Mouse (Mus musculus): ENCODE results near the gene Olfr641. TPM values are rescaled to one million over a fixed set of nuclear protein-coding genes. Genes with fewer than 3 reads are reported as not detected.

Gene Olfr641
- polyA plus RNA-seq, 2 experiments, result not detected

DNA sequence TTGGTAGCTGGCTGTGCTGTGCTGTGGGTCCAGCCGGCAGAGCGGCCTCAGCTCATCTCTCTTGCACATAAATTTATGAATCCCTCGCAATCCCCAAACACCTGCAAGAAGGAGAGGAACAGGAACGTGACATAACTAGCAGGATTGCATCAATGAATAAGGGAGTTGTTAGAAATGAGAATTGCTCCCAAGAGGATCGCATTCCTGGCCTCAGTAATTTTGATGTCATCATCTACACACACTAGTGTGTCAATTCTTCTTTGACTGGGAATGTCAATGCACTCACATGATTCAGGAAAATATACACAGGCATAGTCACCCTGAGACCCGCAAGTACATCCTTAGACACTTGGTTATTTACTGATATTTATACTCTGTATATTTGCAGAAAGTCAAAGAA, 9.8 kb upstream of the Olfr641 start, which contains the start of gene Olfr640:
Gene Olfr640 (minus strand): TSS at position 101 of the 400 bp plus-strand sequence.
- no peak within 1 kb of the TSS for H3K4me3 ChIP-seq (replicated peaks; ENCODE audit: low read length)
- WGBS, result 74% methylated on average over 6 of the region's 6 CpGs
- H3K36me3 ChIP-seq (ENCODE audit: control insufficient read depth, insufficient read depth, low read length), result no peaks in the 10 kb centered on the region
- DNase-seq (ENCODE audit: low spot score) (no peak), ATAC-seq (ENCODE audit: low FRiP score, low read depth) (no peak)
- no peaks in the 10 kb centered on the region for H3K9me3 ChIP-seq (ENCODE audit: control insufficient read depth, low read length)
- no peaks in the 10 kb centered on the region for H3K4me1 ChIP-seq (ENCODE audit: control insufficient read depth, insufficient read depth, low read length)
- H3K9ac ChIP-seq (ENCODE audit: low read depth, low read length, severe bottlenecking), result no peak within 1 kb of the TSS
- H3K27me3 ChIP-seq (ENCODE audit: control insufficient read depth, insufficient read depth, low read length), result no peaks in the 10 kb centered on the region
- TF ChIP-seq POLR2A (IDR thresholded peaks at IDR 0.05; ENCODE audit: borderline replicate concordance, extremely low read depth, insufficient read depth, insufficient read length), result no peak
- H3K27ac ChIP-seq (replicated peaks; ENCODE audit: low read depth, low read length), result no peak within 1 kb of the TSS
- H3K4me2 ChIP-seq (replicated peaks; ENCODE audit: low read depth, low read length, severe bottlenecking), result no peak within 1 kb of the TSS

DNA sequence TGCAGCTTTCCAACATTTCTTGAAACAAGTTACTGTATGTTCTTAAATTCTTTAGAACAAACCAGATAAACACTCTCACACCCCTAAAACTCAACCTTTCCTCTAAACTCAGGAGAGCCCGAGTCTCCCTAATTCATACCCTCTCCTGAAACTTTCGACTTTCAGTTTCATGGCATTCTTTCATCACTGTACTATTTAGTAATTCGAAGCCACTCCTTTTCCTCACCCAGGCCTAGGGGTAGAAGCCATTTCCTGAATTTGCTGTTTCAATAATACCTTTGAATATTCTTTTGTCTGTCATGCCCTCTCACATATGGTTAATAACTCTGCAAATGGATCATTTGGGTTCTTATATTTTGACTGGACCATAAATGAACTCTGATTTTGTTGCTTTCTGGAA, 8.3 kb upstream of the Olfr641 start:
- no peak overlapping the region for H3K27ac ChIP-seq (replicated peaks; ENCODE audit: low read depth, low read length)
- H3K4me2 ChIP-seq (replicated peaks; ENCODE audit: low read depth, low read length, severe bottlenecking), result no peak overlapping the region
- 74% methylated on average over 3 of the region's 3 CpGs for WGBS
- no peak for DNase-seq (ENCODE audit: low spot score)
- H3K36me3 ChIP-seq (ENCODE audit: control insufficient read depth, insufficient read depth, low read length), result no peaks in the 10 kb centered on the region
- no peaks in the 10 kb centered on the region for H3K9me3 ChIP-seq (ENCODE audit: control insufficient read depth, low read length)
- H3K27me3 ChIP-seq (ENCODE audit: control insufficient read depth, insufficient read depth, low read length), result no peaks in the 10 kb centered on the region
- TF ChIP-seq POLR2A (IDR thresholded peaks at IDR 0.05; ENCODE audit: borderline replicate concordance, extremely low read depth, insufficient read depth, insufficient read length), result no peak
- H3K4me3 ChIP-seq (replicated peaks; ENCODE audit: low read length), result no peak overlapping the region
- H3K4me1 ChIP-seq (ENCODE audit: control insufficient read depth, insufficient read depth, low read length), result no peaks in the 10 kb centered on the region
- no peak overlapping the region for H3K9ac ChIP-seq (ENCODE audit: low read depth, low read length, severe bottlenecking)
- ATAC-seq (ENCODE audit: low FRiP score, low read depth), result no peak

DNA sequence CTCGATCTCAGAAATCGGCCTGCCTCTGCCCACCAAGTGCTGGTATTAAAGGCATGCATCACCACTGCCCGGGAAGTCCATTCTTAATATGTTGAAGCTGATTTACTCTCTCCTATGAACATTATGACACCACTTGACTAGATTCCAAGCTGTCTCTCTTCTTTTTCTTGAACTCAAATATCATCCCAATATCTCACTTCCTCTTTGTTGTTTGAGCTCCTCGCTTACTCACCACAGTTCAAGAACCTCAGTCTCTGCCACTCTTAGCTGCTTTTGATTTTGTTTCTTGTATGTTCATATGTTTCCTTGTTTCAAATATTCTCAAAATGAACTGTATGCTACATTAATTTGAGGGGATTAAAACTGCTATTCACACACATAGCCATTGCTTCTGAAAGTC, 15.5 kb downstream of the Olfr641 start:
- no peak overlapping the region for H3K9ac ChIP-seq (ENCODE audit: low read depth, low read length, severe bottlenecking)
- TF ChIP-seq POLR2A (IDR thresholded peaks at IDR 0.05; ENCODE audit: borderline replicate concordance, extremely low read depth, insufficient read depth, insufficient read length), result no peak
- no peak overlapping the region for H3K4me3 ChIP-seq (replicated peaks; ENCODE audit: low read length)
- 86% methylated on average over 4 of the region's 4 CpGs for WGBS
- ATAC-seq (ENCODE audit: low FRiP score, low read depth) (no peak), DNase-seq (ENCODE audit: low spot score) (no peak)
- no peaks in the 10 kb centered on the region for H3K9me3 ChIP-seq (ENCODE audit: control insufficient read depth, low read length)
- H3K27me3 ChIP-seq (ENCODE audit: control insufficient read depth, insufficient read depth, low read length), result no peaks in the 10 kb centered on the region
- no peaks in the 10 kb centered on the region for H3K4me1 ChIP-seq (ENCODE audit: control insufficient read depth, insufficient read depth, low read length)
- H3K4me2 ChIP-seq (replicated peaks; ENCODE audit: low read depth, low read length, severe bottlenecking), result no peak overlapping the region
- no peaks in the 10 kb centered on the region for H3K36me3 ChIP-seq (ENCODE audit: control insufficient read depth, insufficient read depth, low read length)
- H3K27ac ChIP-seq (replicated peaks; ENCODE audit: low read depth, low read length), result no peak overlapping the region

DNA sequence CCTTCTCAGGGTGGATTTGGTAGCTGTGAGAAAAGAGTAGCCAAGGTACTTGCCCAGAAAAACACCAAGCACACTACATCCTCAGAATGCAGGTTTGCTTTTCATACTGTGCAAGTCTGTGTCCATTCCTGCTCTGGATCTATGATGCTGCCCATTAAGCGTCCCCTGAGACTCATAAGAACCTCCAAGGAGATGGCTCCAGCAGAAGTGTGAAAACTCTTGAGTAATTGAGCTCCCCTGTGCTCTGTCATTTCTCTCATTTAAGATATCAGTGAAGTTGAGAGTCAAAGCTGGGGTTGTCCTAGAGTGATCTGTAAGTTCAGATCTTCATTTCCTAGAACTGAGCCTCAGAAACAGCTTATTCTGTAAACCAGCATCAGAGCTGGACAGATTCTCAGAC, 17.3 kb downstream of the Olfr641 start, which contains the start of gene Olfr642:
Gene Olfr642 (minus strand): TSS at position 101 of the 400 bp plus-strand sequence.
- Histone ChIP-seq H3K36me3 (ENCODE audit: control insufficient read depth, insufficient read depth, low read length) (no peaks in the 10 kb centered on the region), H3K4me3 (replicated peaks; ENCODE audit: low read length) (no peak within 1 kb of the TSS), H3K4me2 (replicated peaks; ENCODE audit: low read depth, low read length, severe bottlenecking) (no peak within 1 kb of the TSS), H3K4me1 (ENCODE audit: control insufficient read depth, insufficient read depth, low read length) (no peaks in the 10 kb centered on the region), H3K27me3 (ENCODE audit: control insufficient read depth, insufficient read depth, low read length) (no peaks in the 10 kb centered on the region), H3K27ac (replicated peaks; ENCODE audit: low read depth, low read length) (no peak within 1 kb of the TSS), H3K9me3 (ENCODE audit: control insufficient read depth, low read length) (no peaks in the 10 kb centered on the region), H3K9ac (ENCODE audit: low read depth, low read length, severe bottlenecking) (no peak within 1 kb of the TSS)
- ATAC-seq (ENCODE audit: low FRiP score, low read depth) (no peak), DNase-seq (ENCODE audit: low spot score) (no peak)
- WGBS, result 75% methylated on average over 1 of the region's 1 CpGs
- TF ChIP-seq POLR2A (IDR thresholded peaks at IDR 0.05; ENCODE audit: borderline replicate concordance, extremely low read depth, insufficient read depth, insufficient read length), result no peak

DNA sequence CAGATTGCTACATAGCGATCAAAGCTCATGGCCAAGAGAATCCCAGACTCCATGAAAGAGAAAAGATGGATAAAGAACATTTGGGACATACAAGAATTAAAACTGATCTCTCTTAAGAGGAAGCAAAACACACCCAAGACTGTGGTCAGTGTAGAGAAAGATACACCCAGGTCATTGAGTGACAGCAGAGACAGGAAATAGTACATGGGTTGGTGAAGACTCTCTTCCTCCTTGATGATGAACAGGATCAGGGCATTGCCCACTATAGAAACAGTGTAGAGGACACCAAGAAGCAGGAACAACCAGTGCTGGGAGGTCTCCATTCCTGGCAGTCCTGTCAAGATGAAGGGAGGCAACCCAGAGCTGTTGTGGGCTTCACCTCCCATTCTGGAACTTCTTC, 24.0 kb downstream of the Olfr641 start:
- no peak for TF ChIP-seq POLR2A (IDR thresholded peaks at IDR 0.05; ENCODE audit: borderline replicate concordance, extremely low read depth, insufficient read depth, insufficient read length)
- 78% methylated on average over 1 of the region's 1 CpGs for WGBS

DNA sequence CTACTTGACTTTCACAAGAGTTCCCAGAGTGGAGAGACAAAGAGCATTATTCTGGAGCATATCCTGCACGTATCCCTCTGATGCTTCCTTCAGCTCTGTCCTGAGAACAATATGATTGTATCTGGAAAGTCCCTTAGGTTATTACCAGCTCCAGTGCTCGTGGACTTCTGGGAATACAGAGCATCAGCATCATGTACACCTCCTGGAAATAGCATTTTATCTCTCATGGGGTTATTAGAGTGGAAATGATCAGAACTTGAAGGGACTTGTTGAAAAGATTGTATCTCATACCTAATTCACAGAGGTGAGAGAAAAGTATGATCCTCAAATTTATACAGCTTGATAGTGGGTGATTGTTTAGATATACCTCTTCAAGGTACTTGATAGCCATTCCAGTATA, 26.1 kb downstream of the Olfr641 start, which contains the start of gene 4930516K23Rik:
Gene 4930516K23Rik (minus strand): TSS at position 101 of the 400 bp plus-strand sequence.
- no peak within 1 kb of the TSS for H3K9ac ChIP-seq (ENCODE audit: low read depth, low read length, severe bottlenecking)

More for the DNA sequence above, 24.0 kb downstream of the Olfr641 start:
- DNase-seq (ENCODE audit: low spot score) (no peak), ATAC-seq (ENCODE audit: low FRiP score, low read depth) (no peak)
- Histone ChIP-seq H3K27ac (replicated peaks; ENCODE audit: low read depth, low read length) (no peak overlapping the region), H3K4me1 (ENCODE audit: control insufficient read depth, insufficient read depth, low read length) (no peaks in the 10 kb centered on the region), H3K4me2 (replicated peaks; ENCODE audit: low read depth, low read length, severe bottlenecking) (no peak overlapping the region), H3K4me3 (replicated peaks; ENCODE audit: low read length) (no peak overlapping the region), H3K36me3 (ENCODE audit: control insufficient read depth, insufficient read depth, low read length) (no peaks in the 10 kb centered on the region), H3K9me3 (ENCODE audit: control insufficient read depth, low read length) (no peaks in the 10 kb centered on the region), H3K27me3 (ENCODE audit: control insufficient read depth, insufficient read depth, low read length) (no peaks in the 10 kb centered on the region), H3K9ac (ENCODE audit: low read depth, low read length, severe bottlenecking) (no peak overlapping the region)

More for the DNA sequence above, 26.1 kb downstream of the Olfr641 start, which contains the start of gene 4930516K23Rik:
- no peak within 1 kb of the TSS for H3K4me3 ChIP-seq (replicated peaks; ENCODE audit: low read length)
- WGBS, result 54% methylated on average over 2 of the region's 2 CpGs
- no peak for TF ChIP-seq POLR2A (IDR thresholded peaks at IDR 0.05; ENCODE audit: borderline replicate concordance, extremely low read depth, insufficient read depth, insufficient read length)
- H3K4me1 ChIP-seq (ENCODE audit: control insufficient read depth, insufficient read depth, low read length), result no peaks in the 10 kb centered on the region
- H3K9me3 ChIP-seq (ENCODE audit: control insufficient read depth, low read length), result no peaks in the 10 kb centered on the region
- no peaks in the 10 kb centered on the region for H3K27me3 ChIP-seq (ENCODE audit: control insufficient read depth, insufficient read depth, low read length)
- ATAC-seq (ENCODE audit: low FRiP score, low read depth) (no peak), DNase-seq (ENCODE audit: low spot score) (no peak)
- no peak within 1 kb of the TSS for H3K4me2 ChIP-seq (replicated peaks; ENCODE audit: low read depth, low read length, severe bottlenecking)
- H3K36me3 ChIP-seq (ENCODE audit: control insufficient read depth, insufficient read depth, low read length), result no peaks in the 10 kb centered on the region
- no peak within 1 kb of the TSS for H3K27ac ChIP-seq (replicated peaks; ENCODE audit: low read depth, low read length)
